Mouse (Mus musculus) liver (tissue): Measurements from ENCODE around the gene Tnfsf13.
A peak's percentile ranks its signal among the peaks of the same experiment; 100 is the strongest.
"Not testable (repeated sequence)": the region's sequence is repeated elsewhere in the genome, so short reads cannot be mapped to it uniquely, and the experiment has no call there.

Experiments
- DNase-seq: peaks from one replicate; pipeline ENCODE4 v3.0.0-alpha.2; 2020; ENCODE audit warnings: mixed read lengths

Gene Tnfsf13

DNA sequence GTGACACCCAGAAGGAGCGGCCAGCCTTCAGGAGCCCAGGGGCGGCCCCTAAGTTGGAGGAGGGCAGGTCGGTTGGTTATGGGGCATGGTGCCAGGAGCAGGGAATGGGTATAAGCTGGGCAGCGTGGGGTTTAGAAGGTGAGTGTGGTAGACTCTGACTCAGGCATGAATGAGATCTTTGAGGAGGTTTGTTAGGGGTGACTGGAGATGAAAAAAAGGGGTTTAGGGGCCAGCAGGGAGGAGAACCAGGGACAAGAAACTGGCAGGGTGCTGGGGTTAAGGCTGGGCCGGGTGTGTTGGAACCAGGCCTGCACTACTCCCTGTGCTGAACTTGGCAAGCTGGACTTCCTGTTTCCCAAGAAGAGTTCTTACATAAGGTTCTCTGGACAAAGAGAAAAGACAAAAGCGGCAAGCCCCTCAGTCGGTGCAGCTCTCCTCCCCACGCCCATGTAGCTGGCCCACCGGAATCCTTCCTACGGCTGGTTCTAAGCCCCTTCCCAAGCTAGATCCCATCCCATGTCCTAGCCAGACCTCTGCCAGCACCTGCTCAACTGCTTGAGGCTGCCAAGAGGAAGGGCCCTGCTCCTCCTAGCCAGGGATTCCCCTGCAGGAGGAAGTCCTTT lies at the start of gene Tnfsf13:
Gene Tnfsf13, minus strand, starts transcription at position 259 of the 623 bp plus-strand sequence.
- no peak for DNase-seq

- DNase-seq, result not testable (repeated sequence)
Observed at GRCm38 (mm10) chr11:69731408-69731807, 45.8 kb upstream of the Tnfsf13 start.

DNA sequence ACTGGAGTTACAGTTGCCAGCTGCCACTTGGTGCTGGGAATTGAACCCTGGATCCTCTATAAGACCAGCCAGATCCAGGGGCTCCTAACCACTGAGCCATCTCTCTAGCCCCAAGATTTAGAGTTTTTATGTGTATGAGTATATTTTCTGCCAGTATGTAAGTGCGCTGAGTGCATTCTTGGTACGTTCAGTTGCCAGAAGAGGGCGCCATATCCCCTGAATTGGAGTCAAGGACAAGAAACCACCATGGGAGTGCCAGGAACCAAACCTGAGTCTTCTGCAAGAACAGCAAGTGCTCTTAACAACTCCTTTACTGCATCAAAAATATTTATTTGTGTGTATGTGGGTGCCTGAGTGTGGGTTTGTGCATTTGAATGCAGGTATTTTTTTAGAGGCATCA lies 43.5 kb upstream of the Tnfsf13 start:
- DNase-seq, result peak; percentile 83

GRCm38 (mm10) chr11:69725951-69726350 lies 40.4 kb upstream of the Tnfsf13 start:
- DNase-seq, result peak; percentile 42

DNA sequence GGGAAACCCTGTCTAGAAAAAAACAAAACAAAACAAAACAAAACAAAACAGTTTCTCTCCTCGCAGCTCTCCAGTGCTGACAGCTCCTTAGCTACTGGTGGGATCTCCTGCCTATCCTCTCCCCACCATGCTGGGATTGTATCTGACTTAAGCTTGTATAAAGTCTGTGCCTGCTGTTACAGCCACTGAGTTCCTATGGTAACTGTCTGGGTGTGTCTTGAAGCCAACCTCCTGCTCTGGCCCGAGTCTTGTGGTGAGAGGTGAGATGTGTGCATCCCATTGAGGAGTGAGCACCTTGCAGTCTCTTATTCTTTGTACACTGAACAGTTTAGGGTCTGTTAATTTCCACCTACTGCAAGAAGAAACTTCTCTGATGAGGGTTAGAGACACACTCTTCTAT lies 37.5 kb upstream of the Tnfsf13 start:
- no peak for DNase-seq

- DNase-seq, result no peak
Observed at GRCm38 (mm10) chr11:69720852-69721251, 35.3 kb upstream of the Tnfsf13 start.

GRCm38 (mm10) chr11:69719423-69719822 lies 33.8 kb upstream of the Tnfsf13 start:
- peak; percentile 51 for DNase-seq

GRCm38 (mm10) chr11:69718661-69719060 lies 33.1 kb upstream of the Tnfsf13 start:
- DNase-seq, result peak; percentile 86

GRCm38 (mm10) chr11:69716953-69717352 lies 31.4 kb upstream of the Tnfsf13 start:
- DNase-seq, result peak; percentile 33

DNA sequence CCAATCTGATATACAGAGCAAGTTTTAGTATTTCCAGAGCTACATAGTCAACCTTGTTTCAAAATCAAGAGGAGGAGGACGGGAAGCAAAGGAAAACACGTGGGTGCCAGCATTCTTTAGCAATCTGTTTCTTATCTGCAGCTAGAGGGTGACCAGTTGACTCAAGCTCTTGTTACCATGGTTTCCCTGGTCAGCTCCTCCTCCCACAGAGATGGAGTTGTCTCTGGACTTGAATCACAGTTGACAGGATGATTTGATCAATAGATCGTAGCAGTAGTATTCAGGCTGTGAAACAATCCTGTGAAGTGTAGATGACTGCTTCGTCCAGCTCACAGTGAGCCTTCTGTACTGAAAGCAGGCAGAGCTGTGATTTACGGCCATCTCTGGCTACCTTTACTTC lies 30.3 kb upstream of the Tnfsf13 start:
- peak; percentile 16 for DNase-seq

- DNase-seq, result peak; percentile 60
Observed at GRCm38 (mm10) chr11:69715482-69715881, 29.9 kb upstream of the Tnfsf13 start.

DNA sequence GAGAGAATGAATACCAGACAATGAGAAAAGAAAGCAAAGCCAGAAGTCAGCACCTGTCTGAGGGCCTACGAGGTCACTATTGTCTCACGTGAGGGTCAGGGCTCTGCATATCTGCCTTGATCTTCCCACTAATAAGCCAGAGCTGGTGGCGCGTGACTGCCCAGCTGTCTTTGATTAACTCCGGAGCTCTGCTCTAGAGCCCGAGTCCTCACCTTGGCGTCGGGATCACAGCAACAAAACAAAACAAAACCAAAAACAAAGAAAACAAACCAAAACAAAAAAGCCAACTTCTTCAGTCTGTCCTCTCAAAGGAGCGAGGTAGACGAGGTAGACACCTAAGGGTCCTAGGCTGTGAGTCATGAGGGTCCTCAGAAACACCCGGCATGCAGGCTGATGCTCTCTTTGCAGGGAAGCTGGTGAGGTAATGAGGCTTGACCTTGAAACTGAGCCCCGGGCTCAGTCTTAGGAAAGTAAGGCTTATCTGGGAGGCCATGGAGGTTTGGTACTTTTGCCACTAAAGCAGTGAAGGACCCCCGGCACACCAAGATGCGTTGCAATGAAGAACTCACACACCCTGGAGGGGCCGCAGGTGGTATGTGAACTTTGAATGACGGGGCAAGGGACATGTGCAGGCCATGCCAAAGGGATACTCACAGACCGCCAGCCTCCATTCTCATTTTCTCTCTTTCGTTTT lies 29.2 kb upstream of the Tnfsf13 start:
- no peak for DNase-seq

DNA sequence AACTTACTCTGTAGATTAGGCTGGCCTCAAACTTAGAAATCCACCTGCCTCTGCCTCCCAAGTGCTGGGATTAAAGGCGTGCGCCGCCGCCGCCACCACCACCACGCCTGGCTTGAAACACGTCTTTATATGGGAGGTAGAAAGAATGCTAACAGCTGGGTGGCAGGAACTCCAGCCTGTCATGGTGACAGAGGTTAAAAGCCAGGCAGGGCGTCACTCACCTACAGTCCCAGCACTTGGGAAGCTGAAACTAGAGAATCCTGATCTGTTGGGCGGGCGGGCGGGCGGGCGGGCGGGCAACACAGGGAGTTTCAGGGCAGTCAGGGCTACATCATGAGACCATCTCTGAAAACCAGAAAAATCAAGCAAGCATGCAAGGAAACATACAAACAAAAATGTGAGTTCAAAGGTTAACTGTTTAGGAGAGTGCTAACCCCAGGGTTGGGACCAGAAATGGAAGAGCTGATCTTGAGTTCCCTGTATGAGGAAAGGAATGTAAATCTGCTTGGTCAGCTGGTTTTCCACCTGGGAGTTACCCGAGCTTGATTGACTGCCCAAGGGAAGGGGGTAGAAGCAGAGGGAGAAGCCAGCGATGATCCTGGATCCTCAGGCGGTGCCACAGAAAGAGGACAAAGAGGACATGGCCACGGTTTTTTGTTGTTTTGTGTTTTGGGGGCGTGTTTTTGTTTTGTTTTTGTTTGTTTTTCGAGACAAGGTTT lies 27.5 kb upstream of the Tnfsf13 start:
- no peak for DNase-seq

DNA sequence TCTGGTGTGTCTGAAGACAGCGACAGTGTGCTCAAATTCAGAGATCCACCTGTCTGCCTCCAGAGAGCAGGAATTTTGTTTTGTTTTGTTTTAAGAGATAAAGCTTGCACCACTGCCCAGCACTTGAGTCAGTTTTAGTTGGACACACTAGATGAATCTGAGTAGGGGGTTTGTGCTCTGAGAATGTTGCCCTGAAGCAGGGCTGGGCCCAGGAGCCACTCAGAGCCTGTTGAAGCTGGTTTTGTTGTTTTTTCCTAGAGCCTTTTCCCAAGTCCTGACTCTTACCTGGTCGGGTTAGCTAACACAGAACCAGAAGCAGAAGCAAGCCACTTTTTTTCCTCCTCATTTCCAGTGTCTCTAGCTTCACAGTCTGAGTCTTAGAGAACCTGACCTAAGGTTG lies 25.5 kb upstream of the Tnfsf13 start:
- no peak for DNase-seq

DNA sequence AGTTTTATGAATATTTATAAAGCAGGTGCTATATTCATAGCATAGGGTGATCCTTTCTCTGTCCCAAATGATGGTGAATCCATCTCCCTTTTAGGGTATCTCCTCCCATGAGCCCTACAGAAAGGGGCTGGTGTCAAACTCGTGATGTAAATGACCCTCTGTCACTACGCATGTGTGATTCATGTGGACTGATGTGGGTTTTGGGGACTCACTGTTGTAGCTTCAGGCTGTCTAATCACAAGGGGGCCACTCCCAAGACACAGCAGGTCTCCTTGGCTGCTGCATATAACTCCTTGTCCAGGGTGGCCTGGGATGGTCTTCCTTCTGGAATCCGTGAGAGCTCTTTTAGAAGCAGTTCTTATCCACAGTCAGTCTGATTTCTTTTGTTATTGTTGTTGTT lies 24.9 kb upstream of the Tnfsf13 start:
- no peak for DNase-seq

DNA sequence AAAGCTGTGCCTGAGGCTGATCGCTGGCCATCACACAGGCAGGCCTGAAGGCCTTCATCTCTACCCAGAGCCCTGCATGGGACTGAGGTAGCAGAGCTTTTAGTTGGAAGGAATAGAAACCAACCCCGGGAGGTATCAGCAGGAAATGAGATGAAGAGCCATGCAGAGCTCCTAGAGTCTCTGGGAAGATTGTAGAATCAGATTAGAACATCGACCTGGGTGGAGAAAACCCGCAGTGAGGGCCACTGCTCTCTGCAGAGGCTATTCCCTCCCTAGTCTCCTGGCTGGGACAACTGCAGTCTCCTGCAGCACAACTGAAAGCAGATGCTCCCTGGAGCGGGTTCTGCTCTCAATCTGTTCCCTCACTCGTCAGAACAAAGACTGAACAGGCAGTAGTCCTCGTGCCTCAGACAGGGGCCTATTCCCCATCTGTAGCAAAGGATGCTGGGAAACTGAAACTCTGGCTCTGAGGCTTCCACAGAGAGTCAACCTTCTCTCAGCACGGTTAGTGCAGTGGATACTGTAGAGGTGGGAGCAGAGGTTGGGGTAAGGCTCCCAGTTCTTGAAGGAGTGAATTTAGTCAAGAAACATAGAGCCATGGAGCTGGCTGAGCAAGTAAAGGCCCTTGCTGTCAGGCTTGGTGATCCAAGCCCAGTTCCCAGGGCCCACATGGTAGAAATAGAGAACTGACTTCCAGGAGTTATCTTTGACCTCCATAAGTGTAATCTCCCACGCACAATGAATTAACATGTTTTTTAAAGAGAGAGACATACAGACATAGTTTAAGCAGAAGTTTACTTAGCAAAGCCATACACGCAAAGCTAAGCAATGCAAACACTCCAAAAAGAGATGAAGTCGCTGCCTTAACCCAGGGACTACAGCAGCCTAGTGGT lies 24.2 kb upstream of the Tnfsf13 start:
- no peak for DNase-seq

DNA sequence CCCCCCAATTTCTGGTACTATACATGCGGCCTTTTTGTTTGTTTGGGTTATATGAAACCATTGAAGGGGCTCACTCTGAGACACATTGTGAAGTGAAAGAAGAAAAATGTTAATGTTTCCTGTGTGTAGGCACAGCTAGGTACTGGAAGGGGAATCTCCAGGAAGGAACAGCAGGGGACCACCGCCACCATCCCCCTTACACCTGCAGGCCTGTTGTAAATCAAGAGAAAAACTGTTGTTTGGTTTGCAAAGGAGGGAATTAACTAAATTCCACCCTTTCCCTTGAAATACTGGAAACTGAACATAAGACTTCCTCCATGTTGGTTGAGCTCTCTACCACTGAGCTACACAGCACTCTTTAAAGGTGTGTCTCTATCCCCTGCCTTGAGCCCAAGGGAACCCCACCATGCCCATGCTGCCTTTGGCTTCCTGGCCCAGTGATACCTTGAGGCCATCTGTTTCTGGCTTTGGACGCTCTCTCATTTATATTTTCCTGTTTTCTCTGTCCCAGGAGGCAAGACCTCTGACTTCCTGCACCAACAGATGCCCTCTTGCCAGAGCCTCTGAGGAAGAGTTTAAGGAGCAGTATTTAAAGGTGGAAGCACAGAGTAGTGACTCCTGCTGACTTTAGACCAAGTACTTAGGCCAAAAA lies 23.2 kb upstream of the Tnfsf13 start:
- no peak for DNase-seq

- no peak for DNase-seq
Observed at GRCm38 (mm10) chr11:69707873-69708381, 22.3 kb upstream of the Tnfsf13 start.

DNA sequence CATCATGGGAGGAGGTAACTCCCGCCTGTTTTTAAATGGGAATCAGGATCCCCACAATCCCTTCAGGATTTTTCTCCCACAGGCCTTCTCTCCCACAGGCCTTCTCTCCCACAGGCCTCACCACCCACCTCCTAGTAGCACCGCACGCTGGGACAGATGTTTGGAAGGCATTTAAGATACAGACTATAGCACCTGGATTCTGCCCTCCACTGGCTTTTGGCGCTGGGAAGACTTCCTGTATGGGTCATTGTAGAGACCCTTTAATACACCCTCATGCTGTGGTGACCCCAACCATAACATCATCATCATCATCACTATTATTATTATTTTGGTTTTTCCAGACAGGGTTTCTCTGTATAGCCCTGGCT lies 21.9 kb upstream of the Tnfsf13 start:
- DNase-seq, result no peak

GRCm38 (mm10) chr11:69706775-69707479 lies 21.3 kb upstream of the Tnfsf13 start:
- no peak for DNase-seq

GRCm38 (mm10) chr11:69704613-69705010 lies 19.0 kb upstream of the Tnfsf13 start:
- DNase-seq, result no peak
